Mouse (Mus musculus): Measurements from ENCODE around the gene Susd1. TPM values are rescaled to one million over a fixed set of nuclear protein-coding genes. Genes with fewer than 3 reads are reported as not detected.
"Not testable (repeated sequence)": the region's sequence is repeated elsewhere in the genome, so short reads cannot be mapped to it uniquely, and the experiment has no call there.

Susd1 gene
- polyA plus RNA-seq, 1 experiment from 2014 or later = 0.96 TPM

- Histone ChIP-seq H3K4me2 (no peak overlapping the region), H3K9ac (no peak overlapping the region), H3K4me1 (no peaks in the 10 kb centered on the region), H3K4me3 (no peak overlapping the region), H3K27me3 (replicated peaks) (no peaks in the 10 kb centered on the region), H3K27ac (no peak overlapping the region), H3K36me3 (replicated peaks) (no peaks in the 10 kb centered on the region), H3K9me3 (no peaks in the 10 kb centered on the region; the same call in 1 of the 2 replicates)
- no peak for ATAC-seq (replicated peaks)
- 92% methylated on average over 9 of the region's 9 CpGs for WGBS
Observed at GRCm38 (mm10) chr4:59301025-59301815, 137.2 kb downstream of the Susd1 start.

GRCm38 (mm10) chr4:59298719-59299496 lies 139.5 kb downstream of the Susd1 start:
- no peaks in the 10 kb centered on the region; the same call in 1 of the 2 replicates for H3K9me3 ChIP-seq
- no peak overlapping the region for H3K9ac ChIP-seq
- ATAC-seq (replicated peaks) = no peak
- WGBS = 71% methylated on average over 7 of the region's 7 CpGs
- H3K27ac ChIP-seq = no peak overlapping the region
- H3K27me3 ChIP-seq (replicated peaks) = no peaks in the 10 kb centered on the region
- no peak overlapping the region for H3K4me3 ChIP-seq
- H3K4me1 ChIP-seq = no peaks in the 10 kb centered on the region
- H3K4me2 ChIP-seq = no peak overlapping the region
- H3K36me3 ChIP-seq (replicated peaks) = no peaks in the 10 kb centered on the region

GRCm38 (mm10) chr4:59295127-59295526 lies 143.3 kb downstream of the Susd1 start:
- no peak overlapping the region for H3K9ac ChIP-seq
- ATAC-seq (replicated peaks) = no peak
- H3K9me3 ChIP-seq = no peaks in the 10 kb centered on the region
- H3K27ac ChIP-seq = no peak overlapping the region
- H3K27me3 ChIP-seq (replicated peaks) = no peaks in the 10 kb centered on the region
- H3K4me3 ChIP-seq = no peak overlapping the region
- H3K4me2 ChIP-seq = no peak overlapping the region
- H3K4me1 ChIP-seq = no peaks in the 10 kb centered on the region
- WGBS = 84% methylated on average over 6 of the region's 6 CpGs
- H3K36me3 ChIP-seq (replicated peaks) = no peaks in the 10 kb centered on the region

GRCm38 (mm10) chr4:59294661-59295060 lies 143.8 kb downstream of the Susd1 start:
- Histone ChIP-seq H3K4me3 (no peak overlapping the region), H3K9ac (no peak overlapping the region), H3K4me2 (no peak overlapping the region), H3K9me3 (no peaks in the 10 kb centered on the region), H3K27me3 (replicated peaks) (no peaks in the 10 kb centered on the region), H3K27ac (no peak overlapping the region), H3K36me3 (replicated peaks) (no peaks in the 10 kb centered on the region), H3K4me1 (no peaks in the 10 kb centered on the region)
- WGBS = 83% methylated on average over 3 of the region's 3 CpGs
- no peak for ATAC-seq (replicated peaks)

- Histone ChIP-seq H3K9me3 (no peaks in the 10 kb centered on the region), H3K4me1 (no peaks in the 10 kb centered on the region), H3K27me3 (replicated peaks) (no peaks in the 10 kb centered on the region), H3K4me3 (no peak overlapping the region), H3K9ac (no peak overlapping the region), H3K27ac (no peak overlapping the region), H3K4me2 (no peak overlapping the region), H3K36me3 (replicated peaks) (no peaks in the 10 kb centered on the region)
- WGBS = 80% methylated on average over 13 of the region's 13 CpGs
- no peak for ATAC-seq (replicated peaks)
Observed at GRCm38 (mm10) chr4:59291914-59292718, 146.3 kb downstream of the Susd1 start.

GRCm38 (mm10) chr4:59290972-59291576 lies 147.4 kb downstream of the Susd1 start:
- Histone ChIP-seq H3K27me3 (replicated peaks) (no peaks in the 10 kb centered on the region), H3K4me2 (no peak overlapping the region), H3K9ac (no peak overlapping the region), H3K4me3 (no peak overlapping the region), H3K27ac (no peak overlapping the region), H3K9me3 (no peaks in the 10 kb centered on the region), H3K36me3 (replicated peaks) (no peaks in the 10 kb centered on the region), H3K4me1 (no peaks in the 10 kb centered on the region)
- WGBS = 77% methylated on average over 6 of the region's 6 CpGs
- ATAC-seq (replicated peaks) = no peak

GRCm38 (mm10) chr4:59287103-59287502 lies 151.3 kb downstream of the Susd1 start:
- Histone ChIP-seq H3K27me3 (replicated peaks) (no peaks in the 10 kb centered on the region), H3K4me2 (no peak overlapping the region), H3K4me3 (no peak overlapping the region), H3K9me3 (no peaks in the 10 kb centered on the region), H3K4me1 (no peaks in the 10 kb centered on the region), H3K9ac (no peak overlapping the region), H3K36me3 (replicated peaks) (no peaks in the 10 kb centered on the region), H3K27ac (no peak overlapping the region)
- WGBS = 70% methylated on average over 2 of the region's 2 CpGs
- ATAC-seq (replicated peaks) = no peak

GRCm38 (mm10) chr4:59286351-59286750 lies 152.1 kb downstream of the Susd1 start:
- not testable (repeated sequence) for H3K4me1 ChIP-seq; ATAC-seq (replicated peaks); H3K9me3 ChIP-seq; H3K36me3 ChIP-seq (replicated peaks); H3K4me3 ChIP-seq; H3K27me3 ChIP-seq (replicated peaks); H3K4me2 ChIP-seq; H3K27ac ChIP-seq; H3K9ac ChIP-seq
- 75% methylated on average over 6 of the region's 6 CpGs for WGBS

- no peak overlapping the region for H3K4me2 ChIP-seq
- H3K4me3 ChIP-seq = no peak overlapping the region
- H3K36me3 ChIP-seq (replicated peaks) = no peaks in the 10 kb centered on the region
- ATAC-seq (replicated peaks) = no peak
- H3K9me3 ChIP-seq = no peaks in the 10 kb centered on the region
- no peaks in the 10 kb centered on the region for H3K4me1 ChIP-seq
- H3K27me3 ChIP-seq (replicated peaks) = no peaks in the 10 kb centered on the region
- H3K27ac ChIP-seq = no peak overlapping the region
- 36% methylated on average over 8 of the region's 8 CpGs for WGBS
- H3K9ac ChIP-seq = no peak overlapping the region
Observed at GRCm38 (mm10) chr4:59282699-59283487, 155.5 kb downstream of the Susd1 start.

GRCm38 (mm10) chr4:59282137-59282536 lies 156.3 kb downstream of the Susd1 start:
- H3K4me2 ChIP-seq = no peak overlapping the region
- ATAC-seq (replicated peaks) = no peak
- H3K36me3 ChIP-seq (replicated peaks) = no peaks in the 10 kb centered on the region
- no peaks in the 10 kb centered on the region for H3K27me3 ChIP-seq (replicated peaks)
- H3K4me1 ChIP-seq = no peaks in the 10 kb centered on the region
- H3K27ac ChIP-seq = no peak overlapping the region
- H3K4me3 ChIP-seq = no peak overlapping the region
- WGBS = 29% methylated on average over 7 of the region's 7 CpGs
- no peak overlapping the region for H3K9ac ChIP-seq
- H3K9me3 ChIP-seq = no peaks in the 10 kb centered on the region

GRCm38 (mm10) chr4:59280876-59281275 lies 157.6 kb downstream of the Susd1 start:
- Histone ChIP-seq H3K4me2 (no peak overlapping the region), H3K9me3 (no peaks in the 10 kb centered on the region), H3K9ac (no peak overlapping the region), H3K27me3 (replicated peaks) (no peaks in the 10 kb centered on the region), H3K4me3 (no peak overlapping the region), H3K27ac (no peak overlapping the region), H3K4me1 (no peaks in the 10 kb centered on the region), H3K36me3 (replicated peaks) (no peaks in the 10 kb centered on the region)
- 76% methylated on average over 5 of the region's 5 CpGs for WGBS
- no peak for ATAC-seq (replicated peaks)

All from midbrain, embryonic 15.5 days (tissue).